8 mouse cellular contexts compared by ENCODE assay signal in the genomic region with DNA sequence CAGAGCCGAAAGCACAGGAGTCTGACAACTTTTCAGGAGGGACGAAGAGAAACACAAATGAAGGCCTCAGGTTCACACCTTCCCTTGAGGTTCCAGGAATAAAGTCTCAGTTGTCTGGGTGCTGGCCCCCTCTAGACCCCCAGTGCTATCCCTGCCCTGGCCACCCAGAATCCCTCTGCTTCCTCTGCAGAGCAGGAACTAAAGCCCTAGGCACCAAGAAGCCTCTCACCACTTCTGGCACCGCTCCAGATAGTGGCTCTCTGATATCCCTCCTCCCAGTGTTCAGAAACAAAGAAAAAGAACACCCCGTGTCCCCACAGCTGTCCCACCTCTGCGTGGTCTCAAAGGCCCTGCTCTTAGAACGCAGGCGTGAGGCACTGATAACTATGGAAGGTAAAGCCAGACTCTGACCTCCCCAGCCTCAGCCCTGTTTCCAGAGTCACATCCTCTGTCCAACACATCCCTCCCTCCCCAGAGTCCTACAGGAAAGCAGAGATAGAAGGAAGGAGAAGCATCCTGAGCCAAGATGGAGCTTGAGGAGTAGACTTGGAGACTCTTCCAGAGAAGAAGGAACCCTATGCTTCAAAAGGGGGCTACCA. TPM values are rescaled to one million over a fixed set of nuclear protein-coding genes. Genes with fewer than 3 reads are reported as not detected.
DNase-seq lines count a peak whose midpoint lies in the region; ATAC-seq and TF ChIP-seq lines count a peak whose summit lies in the region.

Gene Tmem176a (plus strand): TSS at position 549 of the 599 bp plus-strand sequence.

- peak within 1 kb of the TSS; percentile 50 for H3K9ac ChIP-seq in hindbrain, embryonic 12.5 days

- ATAC-seq in erythroblast, adult 5-6 weeks (replicated peaks; ENCODE audit: low FRiP score, poor library complexity, severe bottlenecking), result no peak
- peak; percentile 39 for ATAC-seq in hindbrain, embryonic 12.5 days (ENCODE audit: low FRiP score)
- peak; percentile 31; the same call in 1 of the 2 replicates for ATAC-seq in megakaryocyte progenitor cell, adult 5-6 weeks (replicated peaks; ENCODE audit: poor library complexity)

- H3K4me1 ChIP-seq in erythroblast, embryonic 14.5 days (ENCODE audit: control insufficient read depth), result no peaks in the 10 kb centered on the region
- peaks cover 35% of the 10 kb centered on the region for H3K4me1 ChIP-seq in hindbrain, embryonic 12.5 days
- H3K4me1 ChIP-seq in testis, adult 2 months (ENCODE audit: control insufficient read depth, insufficient read depth, low read length), result no peaks in the 10 kb centered on the region

- 29% methylated on average over 7 of the region's 7 CpGs for WGBS in hindbrain, embryonic 12.5 days

- peak; percentile 77 for DNase-seq in adrenal gland, postnatal 14 days
- DNase-seq in forelimb bud, embryonic 11.5 days (ENCODE audit: low read depth, low spot score), result peak; percentile 10
- peak; percentile 74 for DNase-seq in left cerebral cortex, postnatal 4 days

- no peaks in the 10 kb centered on the region for H3K27me3 ChIP-seq in erythroblast, embryonic 14.5 days (ENCODE audit: control insufficient read depth)
- no peaks in the 10 kb centered on the region for H3K27me3 ChIP-seq in hindbrain, embryonic 12.5 days
- no peaks in the 10 kb centered on the region for H3K27me3 ChIP-seq in testis, adult 2 months (ENCODE audit: control insufficient read depth, insufficient read depth, low read length)

- no peak for TF ChIP-seq POLR2A in testis, adult 2 months (IDR thresholded peaks at IDR 0.05; ENCODE audit: control insufficient read depth, low read depth, low read length)

- peak within 1 kb of the TSS; percentile 52 for H3K4me3 ChIP-seq in erythroblast, embryonic 14.5 days (replicated peaks)
- H3K4me3 ChIP-seq in hindbrain, embryonic 12.5 days, result peak within 1 kb of the TSS; percentile 33
- H3K4me3 ChIP-seq in testis, adult 2 months (ENCODE audit: control insufficient read depth, low read depth, low read length), result peak within 1 kb of the TSS; percentile 55

- H3K9me3 ChIP-seq in erythroblast, embryonic 14.5 days (ENCODE audit: control insufficient read depth, low read length), result no peaks in the 10 kb centered on the region
- H3K9me3 ChIP-seq in hindbrain, embryonic 12.5 days (replicated peaks), result no peaks in the 10 kb centered on the region

- H3K4me2 ChIP-seq in hindbrain, embryonic 12.5 days (replicated peaks), result peak within 1 kb of the TSS; percentile 54

- TF ChIP-seq CTCF in testis, adult 2 months (IDR thresholded peaks at IDR 0.05; ENCODE audit: control insufficient read depth, insufficient read depth, insufficient replicate concordance, low read depth, low read length), result no peak

- intact Hi-C loops in left cerebral cortex, postnatal 4 days (cut with DNase I), result no loop called here

- H3K36me3 ChIP-seq in erythroblast, embryonic 14.5 days (ENCODE audit: control insufficient read depth), result peaks cover 1% of the 10 kb centered on the region; the same call in 1 of the 2 replicates
- peaks cover 6% of the 10 kb centered on the region; the same call in 1 of the 2 replicates for H3K36me3 ChIP-seq in hindbrain, embryonic 12.5 days
- no peaks in the 10 kb centered on the region for H3K36me3 ChIP-seq in testis, adult 2 months (ENCODE audit: control insufficient read depth, insufficient read depth, low read length)

- H3K27ac ChIP-seq in hindbrain, embryonic 12.5 days, result peak within 1 kb of the TSS; percentile 74
- peak within 1 kb of the TSS; percentile 15 for H3K27ac ChIP-seq in testis, adult 2 months (ENCODE audit: control insufficient read depth, insufficient read depth, low read depth, low read length)

RNA-seq across cellular contexts. Expression of gene Tmem176a, which starts in this region (rescaled TPM):
- polyA plus RNA-seq in erythroblast, embryonic 14.5 days (2012), result 0.32 and 0.81 TPM in 2 replicates
- total RNA-seq in erythroblast, adult 5-6 weeks (2015; ENCODE audit: low replicate concordance), result 10.4 and 12.7 TPM in 2 replicates
- total RNA-seq in erythroblast, adult 5-6 weeks (2017; ENCODE audit: low replicate concordance), result 1.4 and 3.2 TPM in 2 replicates
- 139 and 181 TPM in 2 replicates for total RNA-seq in adrenal gland, postnatal 14 days (2021)
- polyA plus RNA-seq in hindbrain, embryonic 12.5 days (2016; fragmentation: Nextera tagmentation; extraction: Ambion mirVana), result 26.5 and 28.5 TPM in 2 replicates
- total RNA-seq in left cerebral cortex, postnatal 4 days (2021), result 10 to 100 TPM in 1 of 2 experiments, 1 to 10 TPM in 1; 8.8 to 10.4 TPM
- total RNA-seq in megakaryocyte progenitor cell, adult 5-6 weeks (2015), result 33.2 and 39.1 TPM in 2 replicates
- 22.1 and 27.5 TPM in 2 replicates for total RNA-seq in megakaryocyte progenitor cell, adult 5-6 weeks (2017)
- 18.5 and 19.1 TPM in 2 replicates for polyA plus RNA-seq in testis, adult 2 months (2012; rRNA removed)

Comparison
In these comparisons a context has a peak if more than half of its experiments do, and no peak if none do; other contexts are left out.
1. RNA of gene Tmem176a (polyA plus RNA-seq): 26.5 to 28.5 TPM in hindbrain, embryonic 12.5 days and 18.5 to 19.1 TPM in testis, adult 2 months; 0.32 to 0.81 TPM in erythroblast, embryonic 14.5 days; every median in the first group is over 10 times any median in the second.
2. DNase-seq: peak in every context shown above with its lines; median percentile 77 in adrenal gland, postnatal 14 days; 74 in left cerebral cortex, postnatal 4 days; 10 in forelimb bud, embryonic 11.5 days.
3. Peak in every context shown above with its lines, with median percentiles within 50 percentile points of each other: H3K4me3 ChIP-seq.